Mouse (Mus musculus) embryonic fibroblast, embryonic 13.5 days (primary cell): ENCODE measurements around the gene Alad.

ENCODE experiments used
- CTCF ChIP-seq: IDR thresholded peaks from 2 replicates; pipeline ENCODE4 v1.5.1; 2011; ENCODE audit warnings: mild to moderate bottlenecking, control low read depth, low read length, moderate library complexity, borderline replicate concordance; ENCODE audit not compliant: insufficient read depth
- POLR2A ChIP-seq: IDR thresholded peaks from 2 replicates; pipeline ENCODE4 v1.6.1; 2011; ENCODE audit warnings: low read depth, mild to moderate bottlenecking, control low read depth, low read length, moderate library complexity

DNA sequence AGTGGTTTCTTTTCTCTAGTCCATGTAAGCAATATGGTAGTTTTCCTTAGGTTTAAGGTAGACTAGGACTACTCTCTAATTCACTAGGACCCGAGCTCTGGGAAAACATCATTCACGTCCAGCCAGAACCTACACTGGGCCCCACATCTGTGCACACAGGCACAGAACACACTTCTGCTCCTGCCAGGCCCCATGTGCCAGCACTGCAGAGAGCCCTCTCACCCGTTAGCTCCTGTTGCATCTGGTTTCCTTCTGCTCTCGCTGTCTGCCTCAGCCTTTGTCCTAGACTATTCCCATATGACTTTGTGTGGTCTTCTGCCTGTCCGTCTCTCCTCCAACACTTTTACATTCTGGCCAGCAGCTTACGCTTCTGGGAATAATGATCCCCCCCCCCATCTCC, 14.0 kb upstream of the Alad start:
- TF ChIP-seq POLR2A (no peak), CTCF (no peak)
